Mouse (Mus musculus) limb, embryonic 10.5 days (tissue): ENCODE results near the gene Rbfox2. TPM values are rescaled to one million over a fixed set of nuclear protein-coding genes. Genes with fewer than 3 reads are reported as not detected.

Experiments used
- DNase-seq: peaks from one replicate; pipeline ENCODE4 v3.0.0-alpha.2; 2017; ENCODE audit warnings: low spot score
- H3K27ac ChIP-seq: fragments of 300-500 bp; sonication (generic); 2 replicates; pipeline ENCODE4 v1.5.1; 2016; ENCODE audit warnings: mild to moderate bottlenecking
- H3K27me3 ChIP-seq: fragments of 300-500 bp; sonication (generic); 2 replicates; pipeline ENCODE4 v1.6.1; 2016; ENCODE audit warnings: low read depth, mild to moderate bottlenecking; ENCODE audit not compliant: poor library complexity, severe bottlenecking
- H3K36me3 ChIP-seq: fragments of 300-500 bp; sonication (generic); 2 replicates; pipeline ENCODE4 v1.6.1; 2016; ENCODE audit warnings: mild to moderate bottlenecking, moderate library complexity
- H3K4me1 ChIP-seq: fragments of 300-500 bp; sonication (generic); 2 replicates; pipeline ENCODE4 v1.6.1; 2016
- H3K4me3 ChIP-seq: fragments of 300-500 bp; sonication (generic); 2 replicates; pipeline ENCODE4 v1.5.1; 2016; ENCODE audit warnings: mild to moderate bottlenecking, moderate library complexity
- H3K9me3 ChIP-seq: fragments of 300-500 bp; sonication (generic); replicated peaks from 2 replicates; pipeline ENCODE4 v1.6.1; 2016; ENCODE audit warnings: mild to moderate bottlenecking
- WGBS: fragments of 180-500 bp; shearing (Covaris S2); methylation state at CpG from one replicate; pipeline ENCODE4 v1.1.7; 2016; 5-methylcytosine and 5-hydroxymethylcytosine counted together
- polyA plus RNA-seq: library from polyadenylated mRNA; unstranded; fragments of >200 nt; fragmentation: Nextera tagmentation; extraction: Ambion mirVana; gene quantifications from 2 replicates; pipeline ENCODE4 v1.2.1, GENCODE M21; 2016

The Rbfox2 gene
- polyA plus RNA-seq, 1 experiment from 2014 or later, result 62.6 TPM

DNA sequence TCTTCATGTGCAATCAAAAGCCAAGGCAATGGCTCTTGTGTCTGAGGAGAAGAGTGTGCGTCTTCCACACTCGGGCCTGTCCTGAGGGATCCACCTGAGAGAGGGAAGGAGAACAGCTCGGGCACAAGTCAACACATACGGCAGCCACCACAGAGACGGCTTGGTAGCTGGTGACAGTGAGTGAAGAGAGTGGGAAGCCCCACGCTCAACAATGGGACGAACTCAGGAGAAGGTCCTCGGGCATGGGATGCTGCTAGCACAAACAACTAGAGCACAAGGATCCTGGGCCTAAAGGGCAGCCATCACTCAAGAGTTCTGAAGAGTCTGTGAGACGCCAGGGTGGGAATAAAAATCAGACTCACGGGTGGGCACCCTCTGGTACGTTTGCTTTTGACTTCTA lies 196.4 kb downstream of the Rbfox2 start:
- DNase-seq, result no peak
- Histone ChIP-seq H3K9me3 (no peaks in the 10 kb centered on the region), H3K27ac (no peak overlapping the region), H3K4me1 (no peaks in the 10 kb centered on the region), H3K36me3 (peaks cover 60% of the 10 kb centered on the region), H3K27me3 (no peaks in the 10 kb centered on the region), H3K4me3 (no peak overlapping the region)
- WGBS, result 91% methylated on average over 11 of the region's 11 CpGs

DNA sequence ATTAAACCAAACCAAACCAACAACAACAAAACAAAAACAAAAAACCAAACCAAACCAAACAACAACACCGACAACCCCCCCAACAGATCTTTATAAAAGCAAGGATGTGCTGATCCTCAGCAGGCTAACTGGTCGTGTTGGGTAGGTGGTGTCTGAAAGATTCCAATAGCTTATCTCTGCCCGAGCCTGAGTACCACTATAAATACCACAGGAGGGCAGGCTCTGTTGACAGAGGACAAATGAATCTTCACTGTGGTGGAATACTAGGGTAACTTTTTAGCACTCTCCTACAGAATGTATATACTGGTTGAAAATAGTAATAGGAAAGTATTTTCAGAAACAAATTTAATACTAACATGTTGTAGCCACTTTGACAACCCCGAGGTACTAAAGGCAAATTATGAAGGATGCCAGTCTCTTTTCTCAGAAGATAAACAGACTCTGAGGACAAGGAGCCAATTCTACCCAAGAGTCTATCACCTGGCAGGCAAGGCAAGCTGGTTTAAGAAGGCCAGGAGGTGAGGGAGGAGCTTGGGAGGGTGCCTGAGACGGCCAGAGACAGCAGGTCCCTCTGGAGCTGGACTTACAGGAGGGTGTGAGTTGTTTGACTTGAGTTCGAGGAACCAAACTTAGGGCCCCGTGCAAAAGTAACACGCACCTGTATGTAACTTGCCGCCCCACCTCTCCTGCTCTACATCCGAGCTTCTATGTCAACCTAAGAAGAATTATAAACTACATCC lies 199.5 kb downstream of the Rbfox2 start:
- 0 out of 2 replicates have a peak, but pooled peaks cover 9% of the 10 kb centered on the region for H3K4me1 ChIP-seq
- no peaks in the 10 kb centered on the region for H3K27me3 ChIP-seq
- no peaks in the 10 kb centered on the region for H3K9me3 ChIP-seq
- H3K27ac ChIP-seq, result no peak overlapping the region
- H3K4me3 ChIP-seq, result no peak overlapping the region
- DNase-seq, result no peak
- peaks cover 48% of the 10 kb centered on the region for H3K36me3 ChIP-seq
- 85% methylated on average over 10 of the region's 10 CpGs for WGBS

DNA sequence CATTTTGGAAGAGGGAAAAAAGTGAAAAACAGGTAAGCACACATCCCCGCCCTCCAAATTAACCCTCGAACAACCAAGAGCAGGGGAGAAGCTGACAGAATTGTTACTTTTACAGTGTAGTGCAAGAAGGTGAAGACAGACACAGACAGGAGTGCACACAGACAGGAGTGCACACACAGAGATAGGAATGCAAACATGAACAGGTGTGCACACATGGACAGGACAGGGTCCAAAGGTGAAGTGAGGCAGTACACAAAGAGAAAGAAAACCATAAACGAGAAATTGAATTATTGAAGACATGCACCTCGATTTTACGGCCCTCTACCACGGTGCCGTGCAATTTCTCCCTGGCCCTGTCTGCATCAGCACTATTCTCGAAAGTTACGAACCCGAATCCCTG lies 201.5 kb downstream of the Rbfox2 start:
- no peak overlapping the region for H3K27ac ChIP-seq
- no peaks in the 10 kb centered on the region for H3K27me3 ChIP-seq
- 0 out of 2 replicates have a peak, but pooled peaks cover 9% of the 10 kb centered on the region for H3K4me1 ChIP-seq
- no peak for DNase-seq
- WGBS, result 95% methylated on average over 10 of the region's 10 CpGs
- H3K4me3 ChIP-seq, result no peak overlapping the region
- H3K9me3 ChIP-seq, result no peaks in the 10 kb centered on the region
- H3K36me3 ChIP-seq, result peaks cover 56% of the 10 kb centered on the region

DNA sequence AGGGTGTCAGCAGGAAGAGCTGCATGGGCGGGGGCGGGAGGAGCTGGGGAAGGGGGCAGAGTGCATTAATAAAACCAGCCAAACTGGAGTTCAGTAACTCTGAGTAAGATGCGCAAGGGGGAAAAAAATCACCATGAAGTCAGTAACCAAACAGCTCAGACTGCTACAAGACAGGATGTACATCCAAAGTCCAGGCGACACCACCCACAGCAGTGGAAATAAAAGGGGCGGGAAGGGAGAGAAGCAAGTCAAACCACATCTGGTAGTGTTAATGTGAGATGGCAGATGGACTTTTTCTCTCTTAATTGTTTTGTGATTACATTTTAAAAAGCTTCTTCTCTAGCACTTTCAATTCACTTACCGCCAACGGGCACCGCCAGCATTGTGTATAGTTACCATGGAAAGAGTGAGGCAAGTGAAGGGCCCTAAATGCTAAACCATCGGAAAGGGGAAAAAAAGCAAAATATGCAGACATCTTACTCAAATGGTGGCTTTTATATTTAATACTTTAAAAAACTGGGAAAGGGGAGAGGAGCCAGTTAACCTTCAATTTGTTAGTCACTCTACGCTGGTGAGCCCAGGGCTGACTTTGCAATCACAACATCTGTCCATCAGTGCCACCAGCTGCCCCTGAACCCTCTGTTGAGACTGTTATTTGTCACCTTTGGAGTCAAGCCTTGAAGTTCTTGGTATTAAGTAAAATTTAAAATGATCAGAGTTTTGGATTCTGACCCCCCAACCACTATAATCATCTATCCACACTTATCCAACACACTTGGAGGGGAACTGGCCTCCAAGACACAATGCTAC lies 202.2 kb downstream of the Rbfox2 start:
- H3K27ac ChIP-seq, result no peak overlapping the region
- WGBS, result 87% methylated on average over 10 of the region's 10 CpGs
- peaks cover 56% of the 10 kb centered on the region for H3K36me3 ChIP-seq
- H3K4me3 ChIP-seq, result no peak overlapping the region
- no peak for DNase-seq
- H3K4me1 ChIP-seq, result peaks cover 14% of the 10 kb centered on the region; the same call in 1 of the 2 replicates
- H3K27me3 ChIP-seq, result no peaks in the 10 kb centered on the region
- H3K9me3 ChIP-seq, result no peaks in the 10 kb centered on the region

DNA sequence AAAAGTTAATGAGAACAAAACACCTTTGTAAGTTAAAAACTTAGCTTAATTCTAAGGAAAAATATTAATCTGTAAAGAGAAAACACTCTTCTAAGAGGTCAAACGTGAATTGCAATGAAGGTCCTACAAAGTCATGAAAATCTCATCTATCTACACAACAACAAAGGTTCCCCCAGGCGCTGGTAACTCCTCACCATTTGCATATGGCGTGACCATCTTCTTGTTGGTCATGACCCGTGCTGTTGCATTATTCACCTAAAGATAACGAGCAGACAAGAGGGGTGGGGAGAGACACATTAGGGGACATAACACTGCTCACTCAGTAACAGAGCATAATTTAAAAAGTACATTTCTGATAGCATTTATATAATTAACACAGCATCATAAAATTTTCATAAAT lies 204.1 kb downstream of the Rbfox2 start:
- no peak overlapping the region for H3K4me3 ChIP-seq

DNA sequence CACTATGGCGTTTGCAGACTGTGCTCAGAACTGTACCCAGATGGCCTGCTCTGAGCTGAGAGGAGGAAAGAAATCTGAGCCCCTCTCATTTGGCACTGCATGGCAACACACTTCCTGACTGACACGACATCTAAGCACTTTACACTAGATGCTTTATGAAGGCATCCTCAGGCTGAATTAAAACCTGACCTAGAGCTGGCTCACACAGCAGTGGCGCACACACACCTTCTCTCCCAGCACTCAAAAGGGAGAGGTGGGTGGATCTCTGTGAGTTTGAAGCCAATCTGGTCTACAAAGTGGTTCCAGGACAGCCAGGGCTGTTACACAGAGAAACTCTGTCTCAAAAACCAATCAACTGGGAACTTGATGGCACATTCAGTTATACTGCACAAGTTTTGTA lies 207.0 kb downstream of the Rbfox2 start:
- H3K27ac ChIP-seq, result no peak overlapping the region
- no peak for DNase-seq

More for the DNA sequence above, 204.1 kb downstream of the Rbfox2 start:
- no peak overlapping the region for H3K27ac ChIP-seq
- no peaks in the 10 kb centered on the region for H3K9me3 ChIP-seq
- H3K4me1 ChIP-seq, result peaks cover 17% of the 10 kb centered on the region; the same call in 1 of the 2 replicates
- WGBS, result 93% methylated on average over 5 of the region's 5 CpGs
- no peak for DNase-seq
- peaks cover 62% of the 10 kb centered on the region for H3K36me3 ChIP-seq
- no peaks in the 10 kb centered on the region for H3K27me3 ChIP-seq

DNA sequence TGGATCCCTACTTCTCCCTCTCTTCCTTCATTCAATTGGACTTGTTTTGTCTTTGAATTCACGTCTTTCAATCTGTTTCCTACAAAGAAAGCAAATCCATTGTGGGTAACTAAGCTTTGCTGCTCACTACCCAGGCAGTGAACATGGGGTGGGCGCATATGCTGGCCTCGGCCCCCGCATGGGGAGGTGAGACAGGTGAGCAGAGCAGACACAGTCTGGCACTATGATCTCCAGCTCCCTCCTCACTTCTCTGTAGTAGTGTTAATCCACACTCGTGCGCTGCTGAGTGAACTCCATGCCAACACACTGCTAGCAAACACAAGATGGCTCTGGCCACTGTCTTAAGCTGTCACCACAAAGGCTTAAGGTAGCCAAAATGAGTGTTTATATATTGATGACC lies 209.4 kb downstream of the Rbfox2 start:
- WGBS, result 95% methylated on average over 6 of the region's 6 CpGs
- no peak for DNase-seq
- Histone ChIP-seq H3K36me3 (peaks cover 89% of the 10 kb centered on the region), H3K4me3 (no peak overlapping the region), H3K9me3 (no peaks in the 10 kb centered on the region), H3K27ac (no peak overlapping the region), H3K4me1 (peaks cover 7% of the 10 kb centered on the region; the same call in 1 of the 2 replicates), H3K27me3 (no peaks in the 10 kb centered on the region)

More for the DNA sequence above, 207.0 kb downstream of the Rbfox2 start:
- Histone ChIP-seq H3K4me3 (no peak overlapping the region), H3K36me3 (peaks cover 85% of the 10 kb centered on the region), H3K9me3 (no peaks in the 10 kb centered on the region), H3K4me1 (peaks cover 17% of the 10 kb centered on the region; the same call in 1 of the 2 replicates), H3K27me3 (no peaks in the 10 kb centered on the region)
- 61% methylated on average over 3 of the region's 3 CpGs for WGBS

DNA sequence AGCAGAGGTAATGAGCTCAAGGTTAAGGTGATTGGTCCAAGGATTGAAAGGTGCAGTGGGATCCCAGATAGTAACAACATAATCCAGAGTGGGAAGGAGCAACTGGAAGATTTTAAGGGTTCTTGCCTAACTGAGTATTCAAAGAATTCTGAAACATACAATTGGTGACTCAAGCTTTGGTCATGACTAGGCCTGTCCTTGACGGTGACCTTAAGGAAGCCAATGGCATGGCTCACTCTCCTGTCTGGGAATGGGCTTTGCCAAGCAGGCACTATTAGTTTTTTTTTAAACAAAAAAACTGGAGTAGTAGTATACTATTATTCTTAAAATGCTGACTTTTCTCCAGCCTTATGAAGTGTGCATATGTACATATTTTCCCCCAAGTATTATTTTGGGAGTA lies 211.6 kb downstream of the Rbfox2 start:
- DNase-seq, result no peak
- Histone ChIP-seq H3K27ac (no peak overlapping the region), H3K4me3 (no peak overlapping the region), H3K27me3 (no peaks in the 10 kb centered on the region), H3K4me1 (peaks cover 7% of the 10 kb centered on the region; the same call in 1 of the 2 replicates), H3K36me3 (peaks cover 87% of the 10 kb centered on the region), H3K9me3 (no peaks in the 10 kb centered on the region)
- 94% methylated on average over 1 of the region's 1 CpGs for WGBS

DNA sequence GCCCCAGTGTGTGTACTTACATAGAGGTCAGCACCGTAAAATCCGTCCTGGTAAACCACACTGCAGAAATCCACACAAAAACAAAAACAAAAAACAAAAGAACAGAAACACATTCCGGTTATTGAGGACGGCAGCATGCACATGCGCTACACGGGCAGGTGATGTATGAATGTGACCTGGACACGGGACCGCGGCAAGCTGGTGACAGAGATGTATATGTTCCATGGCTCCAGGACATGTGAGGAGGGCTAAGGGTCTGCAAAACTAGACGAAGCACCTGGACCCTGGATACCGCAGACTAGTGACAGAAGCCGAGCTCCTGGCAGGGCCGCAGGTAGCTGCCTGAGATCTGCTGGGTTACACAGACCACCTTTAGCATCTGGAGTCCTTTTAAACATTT lies 212.4 kb downstream of the Rbfox2 start:
- WGBS, result 94% methylated on average over 13 of the region's 13 CpGs
- H3K4me3 ChIP-seq, result no peak overlapping the region
- H3K4me1 ChIP-seq, result 0 out of 2 replicates have a peak, but pooled peaks cover 1% of the 10 kb centered on the region
- no peak for DNase-seq
- peaks cover 89% of the 10 kb centered on the region for H3K36me3 ChIP-seq
- no peaks in the 10 kb centered on the region for H3K9me3 ChIP-seq
- no peaks in the 10 kb centered on the region for H3K27me3 ChIP-seq
- H3K27ac ChIP-seq, result no peak overlapping the region

DNA sequence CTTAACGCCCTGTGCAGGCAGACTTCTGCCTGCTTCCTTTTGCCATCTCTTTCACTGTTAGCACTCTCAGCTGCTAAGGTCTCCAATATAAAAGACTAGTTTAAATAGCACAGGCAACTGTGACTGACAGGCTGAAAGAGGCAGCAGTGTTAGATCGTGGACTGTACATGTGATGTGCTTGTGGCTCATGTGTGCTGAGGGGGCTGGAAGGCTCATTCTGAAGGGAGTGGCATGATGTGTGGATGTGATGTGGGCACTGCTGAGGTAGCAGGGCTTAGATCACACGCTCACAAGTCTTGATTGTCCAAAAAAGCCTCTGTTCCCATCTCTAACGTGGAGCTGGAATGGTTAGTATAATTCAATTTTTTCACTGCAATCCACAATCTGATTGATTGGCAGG lies 215.4 kb downstream of the Rbfox2 start:
- Histone ChIP-seq H3K4me3 (no peak overlapping the region), H3K4me1 (no peaks in the 10 kb centered on the region), H3K9me3 (no peaks in the 10 kb centered on the region), H3K27me3 (no peaks in the 10 kb centered on the region), H3K27ac (no peak overlapping the region), H3K36me3 (peaks cover 84% of the 10 kb centered on the region)
- 95% methylated on average over 4 of the region's 4 CpGs for WGBS
- no peak for DNase-seq

DNA sequence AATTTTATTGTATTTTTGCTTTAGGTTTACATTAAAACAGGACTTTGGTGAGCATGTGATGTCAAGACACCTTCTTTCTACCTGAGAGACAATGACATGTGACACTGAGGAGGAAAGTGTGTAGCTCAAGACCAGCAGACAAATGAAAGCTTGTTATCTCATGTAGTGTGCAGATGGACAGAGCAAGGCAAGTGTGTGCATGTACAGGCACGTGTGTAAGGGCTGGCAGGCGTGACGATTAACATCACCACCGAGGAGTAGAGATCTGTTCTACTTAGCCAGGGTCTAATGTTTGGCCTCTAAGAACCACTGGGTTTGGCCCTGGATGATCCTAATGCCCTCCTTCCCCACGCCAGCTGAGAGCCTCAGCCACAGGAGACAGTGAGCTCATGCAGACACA lies 216.3 kb downstream of the Rbfox2 start:
- Histone ChIP-seq H3K27me3 (no peaks in the 10 kb centered on the region), H3K4me1 (no peaks in the 10 kb centered on the region), H3K27ac (no peak overlapping the region), H3K4me3 (no peak overlapping the region), H3K36me3 (peaks cover 82% of the 10 kb centered on the region), H3K9me3 (no peaks in the 10 kb centered on the region)
- DNase-seq, result no peak
- WGBS, result 75% methylated on average over 5 of the region's 5 CpGs

DNA sequence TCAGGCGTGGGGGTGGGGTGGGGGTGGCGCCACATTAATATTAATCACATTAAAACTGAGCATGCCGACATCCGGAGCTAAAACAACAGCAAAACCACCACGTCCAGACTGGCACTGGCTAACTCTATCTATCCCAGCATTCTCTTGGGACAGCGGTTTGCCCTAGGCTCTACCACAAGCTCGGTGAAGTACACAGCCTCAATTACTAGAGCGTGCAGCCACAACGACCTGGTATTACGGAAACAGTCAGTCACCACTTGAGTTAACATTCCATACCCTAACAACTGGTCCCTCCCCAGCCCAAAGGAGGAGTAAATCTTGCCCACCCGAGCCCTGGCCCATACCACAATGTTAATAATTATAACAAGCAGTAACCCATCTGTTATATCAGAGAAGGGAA lies 217.6 kb downstream of the Rbfox2 start:
- peaks cover 84% of the 10 kb centered on the region for H3K36me3 ChIP-seq
- WGBS, result 81% methylated on average over 11 of the region's 11 CpGs

DNA sequence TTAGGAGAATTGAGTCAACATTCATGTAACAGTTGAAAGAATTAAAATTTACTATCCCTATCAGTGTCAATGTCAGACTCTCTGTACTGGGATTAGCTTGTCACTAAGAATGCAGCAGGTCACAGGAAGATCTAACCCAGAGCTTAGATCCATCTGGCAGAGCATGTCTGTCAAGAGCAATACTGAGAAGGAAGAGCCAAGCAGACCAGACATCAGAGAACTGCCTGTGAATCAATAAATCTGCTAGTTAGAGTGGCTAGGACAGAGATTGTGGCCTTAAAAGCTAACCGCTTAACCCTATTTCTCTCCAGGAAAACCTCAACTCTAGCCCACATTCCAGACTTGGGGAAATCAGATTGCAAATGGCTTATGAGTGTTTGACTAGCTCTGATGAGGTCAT lies 220.3 kb downstream of the Rbfox2 start:
- no peak overlapping the region for H3K27ac ChIP-seq
- H3K36me3 ChIP-seq, result peaks cover 85% of the 10 kb centered on the region
- no peak for DNase-seq
- H3K9me3 ChIP-seq, result no peaks in the 10 kb centered on the region
- no peaks in the 10 kb centered on the region for H3K27me3 ChIP-seq
- WGBS, result 100% methylated on average over 1 of the region's 1 CpGs
- no peaks in the 10 kb centered on the region for H3K4me1 ChIP-seq
- H3K4me3 ChIP-seq, result no peak overlapping the region

More for the DNA sequence above, 217.6 kb downstream of the Rbfox2 start:
- Histone ChIP-seq H3K4me3 (no peak overlapping the region), H3K27ac (no peak overlapping the region), H3K27me3 (no peaks in the 10 kb centered on the region), H3K4me1 (no peaks in the 10 kb centered on the region), H3K9me3 (no peaks in the 10 kb centered on the region)
- no peak for DNase-seq
